Mouse (Mus musculus): ENCODE measurements at regions not wholly inside any gene's neighbourhood (a gene's known extent, or its start where the extent isn't known, plus 50 kb on each side); places are given as distances from the start of the nearest gene placed in this dataset.

- DNase-seq (ENCODE audit: low spot score): no peak
Observed at GRCm38 (mm10) chr13:70134544-70134943, 332.3 kb downstream of the Med10 start.

- DNase-seq (ENCODE audit: low spot score): no peak
Observed at GRCm38 (mm10) chr13:70136209-70136608, 334.0 kb downstream of the Med10 start.

DNA sequence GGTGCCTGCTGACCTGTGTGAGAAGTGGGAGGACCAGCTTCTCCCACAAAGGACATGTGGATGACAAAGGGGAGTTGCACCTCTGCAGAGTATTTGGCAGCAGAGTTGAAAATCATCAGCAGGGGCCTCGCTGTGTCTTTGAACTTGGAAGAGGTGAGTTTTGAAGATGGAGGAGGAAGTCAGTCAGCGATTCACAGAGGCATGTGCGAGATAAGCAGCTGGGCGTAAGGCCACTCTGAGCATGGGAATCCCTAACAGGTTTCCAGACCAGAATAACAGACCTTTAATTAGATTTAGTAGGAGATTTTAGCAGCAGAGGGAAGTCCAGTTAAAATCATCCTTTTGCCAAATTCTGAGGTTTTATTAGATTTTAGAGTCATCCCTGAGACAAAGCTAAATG is 342.3 kb downstream of the Med10 start:
- no peak for DNase-seq (ENCODE audit: low spot score)

DNA sequence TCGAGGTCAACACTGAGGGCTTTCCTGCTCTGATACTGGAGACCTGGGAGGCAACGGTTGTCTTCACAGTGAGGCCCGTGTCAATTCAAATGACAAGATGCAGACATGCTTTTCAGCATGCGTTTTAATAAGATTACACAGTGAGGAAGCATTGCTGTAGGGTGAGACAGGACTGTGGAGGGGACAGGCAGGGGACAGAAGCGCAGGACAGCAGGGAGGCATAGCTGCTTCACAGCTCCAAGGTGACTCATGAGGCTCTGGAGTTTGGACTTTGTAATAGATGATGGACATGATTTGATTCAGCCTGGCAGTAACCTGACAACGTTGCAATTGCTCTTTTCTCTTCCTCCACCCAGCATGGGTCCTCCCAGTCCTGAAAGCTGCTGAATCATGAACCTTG is 343.3 kb downstream of the Med10 start:
- no peak for DNase-seq (ENCODE audit: low spot score)

DNA sequence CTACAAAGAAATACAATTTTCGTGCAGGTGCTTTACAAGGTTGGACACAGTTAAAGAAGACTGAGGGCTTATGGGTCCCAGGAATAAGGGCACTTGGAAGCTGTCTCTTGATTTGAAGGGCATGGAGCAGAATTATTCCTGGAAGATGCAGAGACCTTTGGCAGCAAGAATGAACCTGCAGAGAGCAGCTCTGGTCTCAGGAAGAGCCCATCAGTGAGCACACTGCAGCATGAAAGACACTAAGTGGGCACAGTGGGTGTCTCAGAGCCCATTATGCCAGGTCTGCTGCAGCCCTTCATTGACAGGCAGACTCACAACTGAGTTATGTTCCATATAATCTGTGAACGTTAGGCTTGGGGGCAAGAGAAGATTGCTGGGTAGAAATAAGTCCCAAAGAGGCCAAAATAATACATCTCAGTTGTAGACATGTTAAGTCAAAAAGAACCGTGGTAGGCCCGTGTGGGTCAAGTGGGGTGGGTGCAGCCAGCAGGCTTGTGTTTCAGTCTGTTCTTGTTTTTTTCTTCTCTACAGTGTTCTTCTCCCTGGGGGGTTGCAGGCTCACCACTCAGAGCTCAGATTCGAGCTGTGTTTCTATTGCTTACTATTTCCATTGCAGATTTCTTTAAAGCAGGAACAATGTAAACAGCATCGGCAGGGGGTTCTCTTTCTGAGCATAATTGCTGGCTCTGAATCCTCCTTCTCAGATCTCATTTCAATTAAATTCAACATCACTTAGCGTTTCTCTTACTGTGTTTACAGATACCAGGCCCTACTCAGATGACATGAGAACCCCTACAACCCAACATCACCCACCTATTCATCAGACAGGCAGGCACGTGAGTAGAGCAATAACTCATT is 347.1 kb downstream of the Med10 start:
- no peak for DNase-seq (ENCODE audit: low spot score)

DNA sequence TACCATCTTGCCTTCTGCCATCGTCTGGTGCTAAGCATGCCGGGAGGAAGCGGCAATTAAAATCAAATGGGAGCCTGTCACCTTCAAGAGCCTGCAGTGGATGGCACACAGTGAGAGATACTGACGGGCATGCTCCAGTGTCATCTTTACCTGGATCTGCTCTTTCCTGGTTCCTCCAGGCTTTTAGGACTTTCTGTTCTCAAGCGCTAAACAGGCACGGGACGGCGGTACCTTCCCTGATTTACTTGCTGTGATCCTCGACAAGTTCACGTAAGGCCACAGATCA is 347.6 kb downstream of the Med10 start:
- DNase-seq (ENCODE audit: low spot score): no peak

GRCm38 (mm10) chr13:70153062-70153461 is 350.9 kb downstream of the Med10 start:
- DNase-seq (ENCODE audit: low spot score): no peak

DNA sequence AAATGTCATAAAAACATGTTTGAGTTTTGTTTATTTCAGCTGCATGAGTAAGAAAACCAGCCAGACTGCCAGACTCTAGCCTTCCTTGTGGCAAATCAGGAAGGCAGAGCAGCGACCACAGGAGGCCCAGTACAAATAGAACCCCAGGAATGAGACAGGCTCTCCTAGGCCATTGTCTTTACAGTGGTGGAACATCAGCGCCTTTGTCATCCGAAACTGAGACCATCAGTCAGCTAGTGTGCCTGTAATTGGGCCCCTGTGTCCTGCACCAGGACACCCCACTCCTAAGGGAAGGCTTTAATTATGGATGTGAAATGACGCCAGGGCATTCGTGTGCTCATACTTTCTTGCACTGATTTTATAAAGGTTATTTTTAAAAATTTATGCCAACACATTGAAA is 353.4 kb downstream of the Med10 start:
- DNase-seq (ENCODE audit: low spot score): no peak

GRCm38 (mm10) chr13:70156975-70157588 is 354.9 kb downstream of the Med10 start:
- DNase-seq (ENCODE audit: low spot score): no peak

DNA sequence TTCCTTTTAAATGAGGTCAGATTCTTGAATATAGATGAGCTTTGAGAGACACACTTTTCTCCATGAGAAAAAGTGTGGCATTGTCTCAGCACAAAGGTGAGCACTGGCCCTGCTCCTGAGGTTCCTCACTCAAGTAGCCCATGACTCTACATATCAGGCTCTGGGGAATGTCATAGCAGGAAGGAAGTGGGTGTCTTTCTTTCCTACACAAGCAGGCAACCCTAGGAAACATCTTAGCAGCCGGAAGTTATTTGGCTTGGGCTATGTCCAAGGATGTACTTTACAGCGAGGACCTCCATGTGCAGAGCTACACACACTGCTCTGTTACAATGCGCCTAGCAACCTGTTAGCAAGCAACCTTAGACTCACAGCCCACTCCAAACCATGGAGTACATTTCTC is 356.9 kb downstream of the Med10 start:
- DNase-seq (ENCODE audit: low spot score): no peak

DNA sequence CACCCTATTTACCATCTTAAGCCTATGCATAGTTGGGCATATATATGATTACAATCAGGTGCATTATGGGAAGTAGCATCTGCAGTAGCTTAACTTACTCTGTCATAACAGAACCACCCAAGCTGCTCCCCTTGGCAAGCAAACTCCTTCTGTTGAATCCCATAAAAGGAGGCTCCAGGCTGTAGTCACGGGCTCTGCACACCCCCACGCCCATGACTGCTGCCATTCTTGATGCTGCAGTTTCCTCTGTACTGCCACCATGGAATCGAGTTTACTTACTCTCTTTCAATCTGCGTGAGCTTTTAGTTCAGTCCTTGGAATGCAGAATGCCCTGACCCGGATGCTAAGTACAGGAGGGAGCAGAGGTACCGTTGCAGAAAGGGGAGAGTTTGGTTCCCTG is 357.4 kb downstream of the Med10 start:
- no peak for DNase-seq (ENCODE audit: low spot score)

- DNase-seq (ENCODE audit: low spot score): no peak
Observed at GRCm38 (mm10) chr13:70162115-70162514, 359.9 kb downstream of the Med10 start.

DNA sequence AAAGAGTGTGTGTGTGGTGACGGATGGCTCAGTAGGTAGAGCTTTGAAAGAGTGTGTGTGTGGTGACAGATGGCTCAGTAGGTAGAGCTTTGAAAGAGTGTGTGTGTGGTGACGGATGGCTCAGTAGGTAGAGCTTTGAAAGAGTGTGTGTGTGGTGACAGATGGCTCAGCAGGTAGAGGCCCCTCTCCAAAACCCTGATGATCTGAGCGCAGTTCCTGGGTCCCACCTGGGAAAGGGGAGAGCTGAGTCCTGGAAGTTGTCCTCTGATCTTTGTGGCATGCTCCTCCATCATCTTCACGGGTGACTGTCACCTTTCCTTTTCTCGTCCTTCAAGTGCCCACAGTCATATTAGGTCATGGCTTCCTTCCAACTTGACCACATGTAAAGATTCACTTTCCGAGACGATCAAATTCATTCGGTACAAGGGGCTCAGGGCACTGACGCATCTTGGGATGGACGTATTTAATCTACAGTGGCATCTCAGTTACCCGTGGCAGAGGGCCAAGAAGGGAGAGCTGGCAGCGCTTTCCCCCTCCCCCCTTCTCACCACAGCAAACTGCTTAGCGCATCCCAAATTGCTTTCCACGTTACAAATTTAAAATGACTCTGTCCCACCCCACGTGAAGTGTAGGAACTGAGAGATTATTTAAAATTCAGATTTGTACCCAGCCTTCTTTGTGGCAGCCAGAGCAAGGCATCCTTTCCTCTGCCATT is 363.5 kb downstream of the Med10 start:
- DNase-seq (ENCODE audit: low spot score): no peak

DNA sequence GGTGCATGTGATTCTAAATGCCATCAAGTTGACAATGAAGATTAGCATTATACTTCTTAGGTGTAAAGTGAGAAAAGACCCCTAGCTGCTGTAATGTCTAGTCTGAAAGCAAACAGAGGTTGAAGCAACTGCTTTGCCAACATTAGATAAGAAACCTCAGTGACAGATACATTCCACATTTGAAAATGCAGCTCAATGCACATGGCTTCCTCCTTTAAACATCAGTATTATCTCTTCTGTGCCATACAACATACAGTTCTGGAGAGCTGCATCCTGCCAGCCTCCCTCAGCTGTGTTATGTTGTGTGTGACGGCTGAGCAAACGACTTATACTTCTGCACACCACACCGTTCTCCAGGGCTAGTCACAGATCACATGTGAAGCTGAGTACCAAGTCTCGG is 365.6 kb downstream of the Med10 start:
- DNase-seq (ENCODE audit: low spot score): no peak

DNA sequence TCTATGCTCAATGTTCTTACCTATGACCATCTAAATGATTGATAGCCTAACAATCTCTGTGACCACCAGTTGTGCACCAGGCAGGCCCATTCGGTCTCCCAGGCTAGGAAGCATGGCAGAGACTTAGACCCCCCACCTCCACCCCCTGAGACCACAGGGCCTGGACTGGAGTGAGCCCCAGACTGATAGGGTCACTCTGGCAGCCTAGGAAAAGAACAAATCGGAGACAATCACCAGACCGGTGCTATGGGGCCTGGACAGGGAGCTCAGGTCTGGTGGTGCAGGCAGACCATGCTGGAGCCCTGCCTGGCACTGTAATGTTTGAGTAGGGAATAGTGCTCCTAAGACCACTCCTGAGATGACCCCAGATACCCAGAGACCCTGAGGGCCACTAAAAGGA is 366.7 kb downstream of the Med10 start:
- DNase-seq (ENCODE audit: low spot score): no peak

GRCm38 (mm10) chr13:70177066-70177465 is 374.9 kb downstream of the Med10 start:
- DNase-seq (ENCODE audit: low spot score): no peak

DNA sequence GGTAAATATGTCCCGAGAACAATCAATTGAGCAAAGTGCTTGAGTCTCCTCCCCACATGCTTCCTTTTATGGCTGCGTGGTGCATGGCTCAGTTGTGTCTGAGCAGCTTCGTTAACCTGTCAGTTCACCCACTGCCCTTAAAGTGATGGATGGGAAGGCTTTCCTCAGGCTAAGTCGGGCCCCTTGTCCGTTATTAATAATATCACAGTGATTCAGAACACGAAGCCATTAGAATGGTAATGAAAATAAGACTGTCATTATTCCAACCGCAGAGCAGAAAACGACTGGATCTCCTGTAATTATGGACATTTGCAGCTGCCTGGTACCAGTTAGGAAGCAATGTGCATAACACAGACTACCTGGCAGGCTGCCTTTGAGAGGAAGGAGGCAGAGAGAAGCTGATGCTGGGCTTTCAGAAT is 375.9 kb downstream of the Med10 start:
- no peak for DNase-seq (ENCODE audit: low spot score)

GRCm38 (mm10) chr13:70190978-70191377 is 388.8 kb downstream of the Med10 start:
- DNase-seq (ENCODE audit: low spot score): no peak

DNA sequence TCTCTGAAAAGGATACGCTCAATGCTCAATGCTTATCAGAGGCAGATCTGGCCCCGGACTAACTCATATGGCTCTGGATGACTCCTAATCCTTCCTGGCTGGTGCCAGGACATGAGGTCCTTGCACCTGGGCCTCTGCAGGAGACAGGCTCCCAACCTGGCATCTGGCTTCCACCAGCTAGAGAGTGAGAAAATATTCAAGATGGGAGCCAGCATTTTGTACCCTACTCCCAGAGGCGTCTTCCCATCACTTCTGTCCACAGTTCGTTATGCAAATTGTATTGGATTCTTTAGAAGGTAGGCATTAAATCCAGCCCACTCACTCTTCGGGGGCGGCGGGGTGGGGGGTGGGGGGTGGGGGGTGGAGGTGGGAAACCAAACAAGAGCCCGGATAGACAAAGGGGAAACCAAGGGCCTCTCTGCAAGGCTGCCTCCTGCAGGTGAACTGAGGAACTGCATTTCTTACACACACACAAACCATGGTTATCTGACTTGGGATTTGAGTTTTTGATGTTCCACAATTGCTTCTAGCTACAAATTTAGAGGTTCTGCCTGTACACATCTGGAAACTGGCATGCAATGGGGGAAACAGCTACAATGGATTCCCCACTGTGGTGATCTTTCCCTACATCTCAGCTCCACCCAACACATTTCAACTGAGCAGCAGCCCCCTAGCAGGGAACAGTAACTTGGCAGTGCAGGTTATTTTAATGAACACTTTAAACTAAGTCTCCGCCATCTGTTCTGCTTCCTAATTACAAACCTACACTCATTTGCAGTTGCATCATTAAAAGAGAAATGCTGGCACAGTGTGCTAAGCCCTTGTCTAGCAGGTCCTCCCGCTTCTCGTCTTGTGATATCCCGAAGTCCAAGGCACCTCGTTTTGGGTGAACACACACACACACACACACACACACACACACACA is 390.2 kb downstream of the Med10 start:
- no peak for DNase-seq (ENCODE audit: low spot score)

DNA sequence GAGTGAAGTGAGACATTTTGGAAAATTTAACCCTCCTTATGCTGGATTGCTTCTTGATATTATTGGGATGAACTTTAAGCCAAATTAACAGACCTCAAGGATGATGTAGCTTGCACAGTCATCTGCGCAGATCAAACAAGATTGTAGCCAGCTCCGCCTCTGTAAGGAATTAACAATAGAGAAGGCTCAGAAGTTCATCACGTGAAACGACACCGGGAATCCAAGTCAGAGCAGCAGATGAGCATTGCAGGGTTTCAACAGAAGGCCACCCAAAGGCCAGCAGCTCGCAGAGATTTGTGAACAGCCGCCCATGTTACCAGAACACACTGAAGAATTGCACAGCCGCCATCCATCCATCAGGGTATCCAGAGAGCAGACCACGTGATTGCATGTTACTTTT is 391.1 kb downstream of the Med10 start:
- DNase-seq (ENCODE audit: low spot score): no peak

DNA sequence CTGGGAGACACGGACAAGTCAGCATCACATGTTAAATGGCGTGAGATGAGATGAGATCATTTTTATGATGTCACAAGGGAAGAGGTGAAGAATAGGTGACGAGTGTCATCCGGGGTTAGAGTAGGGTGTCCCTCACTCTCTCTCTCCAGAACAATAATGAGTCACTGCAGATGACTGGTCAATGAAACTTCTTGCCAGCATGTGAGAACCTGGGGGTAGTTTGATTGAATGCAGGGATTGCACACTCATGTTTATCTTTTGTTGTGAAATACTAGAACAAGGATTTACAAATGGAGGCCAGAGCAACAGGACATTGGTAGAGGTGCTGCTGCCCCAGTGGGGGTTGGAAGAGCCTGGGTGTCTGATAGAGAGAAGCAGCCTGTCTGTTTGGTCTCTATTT is 393.7 kb downstream of the Med10 start:
- no peak for DNase-seq (ENCODE audit: low spot score)

DNA sequence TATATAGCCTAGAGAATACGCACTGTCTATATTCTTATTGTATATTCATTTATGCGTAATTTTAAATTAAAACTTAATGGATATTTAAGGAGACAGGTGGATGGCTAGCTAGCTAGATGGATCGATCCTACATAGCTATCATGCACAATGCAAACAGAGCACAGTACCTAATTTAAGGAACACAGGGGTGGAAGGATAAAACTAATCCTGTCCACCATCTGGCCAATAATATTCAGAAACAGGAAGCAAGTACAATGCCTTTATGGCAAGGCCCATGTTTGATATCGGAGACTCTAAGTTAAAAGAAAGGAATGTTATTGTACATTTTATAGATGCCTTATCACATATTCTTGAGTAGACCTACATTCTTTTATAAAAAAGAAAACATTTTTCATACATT is 396.4 kb downstream of the Med10 start:
- DNase-seq (ENCODE audit: low spot score): no peak

All from urinary bladder, postnatal 25 days (tissue).